Mouse (Mus musculus) myocyte (in vitro differentiated cells): ENCODE measurements around the gene Gm20695.

Source experiments
- CEBPB ChIP-seq: IDR thresholded peaks from 2 replicates; pipeline ENCODE4 v1.6.1; 2011; ENCODE audit warnings: mild to moderate bottlenecking, moderate library complexity; ENCODE audit not compliant: poor library complexity, insufficient read depth, severe bottlenecking
- E2F4 ChIP-seq: IDR thresholded peaks from one replicate; pipeline ENCODE4 v1.6.1; 2011; ENCODE audit warnings: mild to moderate bottlenecking, control low read depth, moderate library complexity; ENCODE audit not compliant: insufficient read depth
- MYOD1 ChIP-seq, 3 experiments: IDR thresholded peaks; one replicate each; pipeline ENCODE4 v1.6.1; 2011; ENCODE audit warnings: control low read depth in 2 of 3, low read depth in 2 of 3, mild to moderate bottlenecking in 2 of 3, moderate library complexity in 1 of 3; ENCODE audit not compliant: insufficient read length in 2 of 3, control insufficient read depth in 1 of 3
- MYOG ChIP-seq, 3 experiments: IDR thresholded peaks; one replicate each; pipeline ENCODE4 v1.6.1; 2011; ENCODE audit warnings: control low read depth in 2 of 3, low read depth in 2 of 3, mild to moderate bottlenecking in 2 of 3; ENCODE audit not compliant: insufficient read length in 2 of 3, control insufficient read depth in 1 of 3, insufficient read depth in 1 of 3
- POLR2A ChIP-seq: IDR thresholded peaks from one replicate; pipeline ENCODE4 v1.6.1; 2011; ENCODE audit warnings: low read depth, mild to moderate bottlenecking, control low read depth, moderate library complexity; ENCODE audit not compliant: insufficient read length
- POLR2AphosphoS2 ChIP-seq: IDR thresholded peaks from one replicate; pipeline ENCODE4 v1.6.1; 2011; ENCODE audit warnings: low read depth, control low read depth; ENCODE audit not compliant: insufficient read length
- REST ChIP-seq: IDR thresholded peaks from one replicate; pipeline ENCODE4 v1.6.1; 2011; ENCODE audit warnings: mild to moderate bottlenecking, control low read depth, moderate library complexity; ENCODE audit not compliant: insufficient read depth, insufficient read length
- TCF12 ChIP-seq: IDR thresholded peaks from one replicate; pipeline ENCODE4 v1.6.1; 2011; ENCODE audit warnings: mild to moderate bottlenecking, control low read depth; ENCODE audit not compliant: poor library complexity, insufficient read depth, severe bottlenecking
- USF1 ChIP-seq: IDR thresholded peaks from one replicate; pipeline ENCODE4 v1.6.1; 2011; ENCODE audit warnings: low read depth, mild to moderate bottlenecking, control low read depth, moderate library complexity

DNA sequence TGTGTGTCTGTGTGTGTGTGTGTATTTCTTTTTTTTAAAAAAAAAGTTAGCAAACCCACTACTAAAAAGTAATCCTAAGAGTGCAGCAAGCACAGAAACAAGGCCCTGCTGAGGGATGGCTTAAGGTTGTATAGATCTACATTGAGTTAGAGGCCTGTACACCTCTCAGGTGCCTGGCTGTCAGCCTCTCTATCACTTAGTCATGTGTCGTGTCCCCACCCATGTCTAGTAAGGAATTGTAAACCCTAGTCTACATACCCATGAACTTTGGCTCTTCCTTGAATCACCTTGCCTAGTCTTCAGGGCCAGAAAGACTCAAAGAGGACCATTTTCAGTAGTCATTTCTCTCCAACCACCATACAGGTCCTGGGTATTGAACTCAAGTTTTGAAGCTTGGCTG lies 12.1 kb downstream of the Gm20695 start:
- TF ChIP-seq POLR2A (no peak), E2F4 (no peak), POLR2AphosphoS2 (no peak), MYOD1 (IDR thresholded peaks at IDR 0.05; ENCODE audit: control insufficient read depth in 1 of 3, insufficient read length in 2 of 3, low read depth in 2 of 3) (no peak), CEBPB (no peak), REST (no peak), USF1 (no peak), MYOG (IDR thresholded peaks at IDR 0.05; ENCODE audit: control insufficient read depth in 1 of 3, insufficient read depth in 1 of 3, insufficient read length in 2 of 3, low read depth in 2 of 3) (no peak), TCF12 (no peak)
